Mouse (Mus musculus) embryonic facial prominence, embryonic 14.5 days (tissue): Measurements from ENCODE around the gene Cped1. TPM values are rescaled to one million over a fixed set of nuclear protein-coding genes. Genes with fewer than 3 reads are reported as not detected.

Experiments used
- ATAC-seq: fragments of 200-750 bp; cut with Nextera tagmentation; 2 replicates; pipeline ENCODE4 v1.8.0; 2017; ENCODE audit warnings: low read depth, moderate number of reproducible peaks, moderate TSS enrichment
- DNase-seq: peaks from one replicate; pipeline ENCODE4 v3.0.0-alpha.2; 2015; ENCODE audit warnings: low spot score
- H3K27ac ChIP-seq: fragments of 300-500 bp; sonication (generic); replicated peaks from 2 replicates; pipeline ENCODE4 v1.5.1; 2014; ENCODE audit warnings: low read depth, mild to moderate bottlenecking, low read length, moderate library complexity
- H3K27me3 ChIP-seq: fragments of 300-500 bp; sonication (generic); replicated peaks from 2 replicates; pipeline ENCODE4 v1.6.1; 2014; ENCODE audit warnings: low read length; ENCODE audit not compliant: control insufficient read depth, insufficient read depth
- H3K36me3 ChIP-seq: fragments of 300-500 bp; sonication (generic); 2 replicates; pipeline ENCODE4 v1.6.1; 2014; ENCODE audit warnings: low read length, mixed read lengths; ENCODE audit not compliant: control insufficient read depth, insufficient read depth
- H3K4me1 ChIP-seq: fragments of 300-500 bp; sonication (generic); 2 replicates; pipeline ENCODE4 v1.6.1; 2014; ENCODE audit warnings: antibody characterized with exemption, low read length; ENCODE audit not compliant: control insufficient read depth, insufficient read depth
- H3K4me2 ChIP-seq: fragments of 300-500 bp; sonication (generic); 2 replicates; pipeline ENCODE4 v1.6.1; 2014; ENCODE audit warnings: low read depth, mild to moderate bottlenecking, low read length, moderate library complexity, mixed read lengths
- H3K4me3 ChIP-seq: fragments of 300-500 bp; sonication (generic); 2 replicates; pipeline ENCODE4 v1.5.1; 2014; ENCODE audit warnings: low read depth, mild to moderate bottlenecking, low read length
- H3K9ac ChIP-seq: fragments of 300-500 bp; sonication (generic); 2 replicates; pipeline ENCODE4 v1.6.1; 2014; ENCODE audit warnings: low read depth, mild to moderate bottlenecking, low read length, moderate library complexity, mixed read lengths
- H3K9me3 ChIP-seq: fragments of 300-500 bp; sonication (generic); 2 replicates; pipeline ENCODE4 v1.6.1; 2016; ENCODE audit warnings: low read length; ENCODE audit not compliant: control insufficient read depth
- WGBS: fragments of 180-500 bp; shearing (Covaris S2); extraction: QIAGEN DNeasy Blood & Tissue Kit; methylation state at CpG from one replicate; pipeline ENCODE4 v1.1.7; 2014; 5-methylcytosine and 5-hydroxymethylcytosine counted together
- polyA plus RNA-seq: library from polyadenylated mRNA; unstranded; fragments of >200 nt; fragmentation: Nextera tagmentation; extraction: Ambion mirVana; gene quantifications from 2 replicates; pipeline ENCODE4 v1.2.1, GENCODE M21; 2014

The Cped1 gene
- polyA plus RNA-seq = 25.0 and 29.2 TPM in 2 replicates

- DNase-seq (peak; percentile 75), ATAC-seq (peak; percentile 70)
- Histone ChIP-seq H3K36me3 (no peaks in the 10 kb centered on the region), H3K27me3 (no peaks in the 10 kb centered on the region), H3K27ac (peak within 1 kb of the TSS; percentile 86), H3K4me2 (peak within 1 kb of the TSS; percentile 67), H3K4me1 (no peaks in the 10 kb centered on the region; the same call in 1 of the 2 replicates), H3K9me3 (no peaks in the 10 kb centered on the region), H3K4me3 (peak within 1 kb of the TSS; percentile 57), H3K9ac (peak within 1 kb of the TSS; percentile 76)
- under 1% methylated on average over 38 of the region's 38 CpGs for WGBS
These were observed at the start of gene Cped1 for GRCm38 (mm10) chr6:21985732-21986540. Cped1 (plus strand) TSS chr6:21985916.

- ATAC-seq (no peak), DNase-seq (no peak)
- H3K4me2 ChIP-seq = no peak overlapping the region
These were observed 47.6 kb upstream of the Cped1 start for GRCm38 (mm10) chr6:21937981-21938635.

DNA sequence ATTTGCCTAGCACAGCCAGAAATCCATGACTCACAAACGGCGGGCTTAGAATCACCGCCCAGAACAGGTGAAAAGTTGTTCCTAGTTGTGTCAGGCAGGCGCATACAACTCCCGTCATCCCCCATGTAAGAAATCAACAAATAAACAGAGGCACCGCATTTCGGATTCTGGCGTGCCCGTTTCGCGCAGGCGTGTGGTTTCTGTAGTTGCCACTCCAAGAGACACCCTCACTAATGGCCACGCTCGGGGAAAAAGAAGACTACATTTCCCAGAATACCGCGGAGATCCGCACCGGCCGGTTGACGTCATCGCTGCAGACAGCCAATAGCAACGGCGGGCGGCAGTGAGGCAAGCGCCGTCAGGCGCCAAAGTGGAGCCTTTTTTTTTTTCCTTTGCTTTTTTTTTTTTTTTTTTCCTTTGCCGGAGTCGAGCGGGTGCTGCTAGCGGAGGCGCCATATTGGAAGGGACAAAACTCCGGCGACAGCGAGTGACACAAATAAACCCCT is 36.4 kb upstream of the Cped1 start, which contains the start of gene Ing3:
TSS of gene Ing3 (plus strand) at position 346 of the 506 bp plus-strand sequence.
- Histone ChIP-seq H3K27ac (peak within 1 kb of the TSS; percentile 99), H3K27me3 (no peaks in the 10 kb centered on the region), H3K4me2 (peak within 1 kb of the TSS; percentile 77), H3K9me3 (no peaks in the 10 kb centered on the region), H3K4me3 (peak within 1 kb of the TSS; percentile 77), H3K4me1 (peaks cover 8% of the 10 kb centered on the region; the same call in 1 of the 2 replicates), H3K9ac (peak within 1 kb of the TSS; percentile 90), H3K36me3 (peaks cover 23% of the 10 kb centered on the region; the same call in 1 of the 2 replicates)
- WGBS = under 1% methylated on average over 35 of the region's 35 CpGs
- peak; percentile 98 for ATAC-seq
- DNase-seq = peak; percentile 99

More at GRCm38 (mm10) chr6:21937981-21938635, 47.6 kb upstream of the Cped1 start:
- Histone ChIP-seq H3K9ac (no peak overlapping the region), H3K36me3 (no peaks in the 10 kb centered on the region), H3K27me3 (no peaks in the 10 kb centered on the region), H3K4me1 (no peaks in the 10 kb centered on the region), H3K4me3 (no peak overlapping the region), H3K9me3 (no peaks in the 10 kb centered on the region), H3K27ac (no peak overlapping the region)
- WGBS = 83% methylated on average over 4 of the region's 4 CpGs

DNA sequence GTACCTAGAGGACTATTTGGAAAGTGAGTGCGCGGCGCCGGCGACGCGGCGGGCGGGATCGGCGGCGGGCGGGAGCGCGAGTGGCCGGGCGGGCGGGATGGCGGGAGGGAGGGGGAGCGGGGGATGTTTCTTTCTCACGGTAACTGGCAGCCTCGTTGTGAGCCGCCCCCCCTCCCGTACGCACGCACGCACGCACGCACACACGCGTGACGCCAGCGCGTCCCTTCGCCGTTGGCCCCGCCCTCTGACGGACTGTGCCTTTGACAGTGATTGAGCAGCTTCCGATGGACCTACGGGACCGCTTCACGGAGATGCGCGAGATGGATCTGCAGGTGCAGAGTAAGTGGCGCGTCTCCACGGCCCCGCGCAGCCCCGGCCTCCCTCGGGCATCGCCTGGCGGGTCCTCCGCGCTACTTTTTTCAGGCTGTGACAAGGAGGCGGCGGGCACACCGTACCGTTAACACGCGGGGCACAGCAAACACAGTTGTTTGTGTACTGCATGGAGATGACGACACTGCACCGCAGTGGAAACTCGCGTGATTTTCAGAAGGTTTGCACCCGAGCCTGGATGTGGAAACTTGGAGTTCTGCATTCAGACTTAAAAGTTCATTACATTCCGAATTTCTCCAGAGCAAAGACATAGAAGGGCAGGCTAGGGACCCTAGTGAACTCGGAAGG is 35.8 kb upstream of the Cped1 start:
- Histone ChIP-seq H3K36me3 (peaks cover 29% of the 10 kb centered on the region; the same call in 1 of the 2 replicates), H3K9me3 (no peaks in the 10 kb centered on the region), H3K4me3 (peak overlapping the region; percentile 77), H3K4me1 (peaks cover 8% of the 10 kb centered on the region; the same call in 1 of the 2 replicates), H3K9ac (peak overlapping the region; percentile 90), H3K4me2 (peak overlapping the region; percentile 77), H3K27me3 (no peaks in the 10 kb centered on the region), H3K27ac (peak overlapping the region; percentile 99)
- peak; percentile 97 for DNase-seq
- 2% methylated on average over 32 of the region's 68 CpGs for WGBS
- peak; percentile 95 for ATAC-seq

DNA sequence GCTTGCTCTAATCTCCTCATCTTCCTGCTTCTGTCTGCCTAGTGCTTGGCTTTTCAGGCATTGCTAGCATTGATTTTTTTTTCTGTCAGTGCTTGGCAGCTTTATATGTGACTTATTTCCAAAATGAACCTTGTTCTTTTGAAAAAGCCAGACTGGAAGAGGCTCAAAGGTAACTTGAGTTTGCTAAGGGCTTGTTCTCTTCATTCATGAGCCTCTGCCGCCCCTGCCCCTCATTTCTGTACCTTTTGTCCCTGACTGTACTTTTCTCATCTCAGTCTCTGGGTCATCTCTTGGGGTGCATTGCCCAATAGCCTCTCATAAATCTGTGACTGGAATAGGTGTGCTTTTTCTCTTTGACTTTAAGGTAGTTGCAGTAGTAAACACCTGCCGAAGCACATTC is 35.0 kb upstream of the Cped1 start:
- WGBS = 84% methylated on average over 2 of the region's 2 CpGs
- peak overlapping the region; percentile 77 for H3K4me3 ChIP-seq
- peak overlapping the region; percentile 99; the same call in 1 of the 2 replicates for H3K27ac ChIP-seq
- ATAC-seq (no peak), DNase-seq (no peak)
- H3K36me3 ChIP-seq = peaks cover 37% of the 10 kb centered on the region; the same call in 1 of the 2 replicates
- no peaks in the 10 kb centered on the region for H3K9me3 ChIP-seq
- H3K4me1 ChIP-seq = peaks cover 8% of the 10 kb centered on the region; the same call in 1 of the 2 replicates
- H3K9ac ChIP-seq = peak overlapping the region; percentile 90
- H3K27me3 ChIP-seq = no peaks in the 10 kb centered on the region
- peak overlapping the region; percentile 77 for H3K4me2 ChIP-seq

GRCm38 (mm10) chr6:21955468-21955867 is 30.2 kb upstream of the Cped1 start:
- ATAC-seq (no peak), DNase-seq (no peak)
- Histone ChIP-seq H3K27ac (no peak overlapping the region), H3K4me2 (no peak overlapping the region), H3K4me3 (no peak overlapping the region), H3K4me1 (peaks cover 5% of the 10 kb centered on the region; the same call in 1 of the 2 replicates), H3K27me3 (no peaks in the 10 kb centered on the region), H3K9ac (no peak overlapping the region), H3K36me3 (peaks cover 67% of the 10 kb centered on the region), H3K9me3 (no peaks in the 10 kb centered on the region)
- WGBS = 83% methylated on average over 4 of the region's 4 CpGs

DNA sequence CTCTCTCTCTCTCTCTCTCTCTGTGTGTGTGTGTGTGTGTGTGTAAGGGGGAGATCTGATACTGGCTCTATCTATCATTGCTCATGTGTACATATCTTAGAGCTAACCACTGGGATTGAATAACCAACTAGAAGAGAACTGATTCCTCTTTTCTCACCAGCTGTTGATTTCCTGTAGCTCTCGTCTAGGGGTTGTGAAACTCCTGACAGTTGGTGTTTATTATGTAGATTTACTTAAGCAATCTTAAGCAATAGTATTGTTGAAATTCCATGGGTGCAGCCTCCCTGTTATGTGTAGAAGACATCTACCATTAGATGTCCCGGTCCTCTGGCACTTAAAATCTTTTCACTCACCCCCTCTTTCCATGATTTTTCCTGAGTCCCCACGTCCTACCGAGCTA is 26.8 kb upstream of the Cped1 start:
- no peak for ATAC-seq
- Histone ChIP-seq H3K9ac (no peak overlapping the region), H3K4me2 (no peak overlapping the region), H3K27ac (no peak overlapping the region), H3K9me3 (no peaks in the 10 kb centered on the region), H3K4me3 (no peak overlapping the region), H3K27me3 (no peaks in the 10 kb centered on the region), H3K4me1 (no peaks in the 10 kb centered on the region), H3K36me3 (peaks cover 48% of the 10 kb centered on the region)
- DNase-seq = no peak
- WGBS = 80% methylated on average over 4 of the region's 4 CpGs

GRCm38 (mm10) chr6:21959909-21960308 is 25.8 kb upstream of the Cped1 start:
- peaks cover 38% of the 10 kb centered on the region for H3K36me3 ChIP-seq
- no peak overlapping the region for H3K4me3 ChIP-seq
- no peaks in the 10 kb centered on the region for H3K27me3 ChIP-seq
- ATAC-seq (no peak), DNase-seq (no peak)
- no peak overlapping the region for H3K27ac ChIP-seq
- no peak overlapping the region for H3K4me2 ChIP-seq
- WGBS = 92% methylated on average over 5 of the region's 5 CpGs
- no peaks in the 10 kb centered on the region for H3K9me3 ChIP-seq
- H3K4me1 ChIP-seq = no peaks in the 10 kb centered on the region
- H3K9ac ChIP-seq = no peak overlapping the region
